Mouse (Mus musculus) cerebellum, adult 2 months (tissue): Measurements from ENCODE around the gene Cchcr1. TPM values are rescaled to one million over a fixed set of nuclear protein-coding genes. Genes with fewer than 3 reads are reported as not detected.

Experiments
- DNase-seq, 2 experiments: peaks; one replicate each; pipeline ENCODE4 v3.0.0; 2021
- H3K27ac ChIP-seq: fragments of 200-500 bp; 2 replicates; pipeline ENCODE4 v1.5.1; 2012; ENCODE audit warnings: low read length, control low read depth, inconsistent platforms; ENCODE audit not compliant: insufficient read depth
- H3K27me3 ChIP-seq: fragments of 200-500 bp; 2 replicates; pipeline ENCODE4 v1.6.1; 2012; ENCODE audit warnings: inconsistent platforms, mild to moderate bottlenecking, low read length, moderate library complexity; ENCODE audit not compliant: control insufficient read depth, insufficient read depth
- H3K4me1 ChIP-seq: fragments of 200-500 bp; 2 replicates; pipeline ENCODE4 v1.6.1; 2011; ENCODE audit warnings: low read length; ENCODE audit not compliant: control insufficient read depth, insufficient read depth
- H3K4me3 ChIP-seq: fragments of 200-500 bp; replicated peaks from 2 replicates; pipeline ENCODE3; 2011; ENCODE audit warnings: mild to moderate bottlenecking, low read depth, low read length, control low read depth; ENCODE audit not compliant: insufficient read depth
- CTCF ChIP-seq: fragments of 200-500 bp; IDR thresholded peaks from 2 replicates; pipeline ENCODE4 v1.5.1; 2011; ENCODE audit warnings: low read depth, mild to moderate bottlenecking, control low read depth, low read length, moderate library complexity, borderline replicate concordance; ENCODE audit not compliant: insufficient read depth
- POLR2A ChIP-seq: fragments of 200-500 bp; IDR thresholded peaks from 2 replicates; pipeline ENCODE4 v1.6.1; 2011; ENCODE audit warnings: low read length, control low read depth, borderline replicate concordance; ENCODE audit not compliant: insufficient read depth
- WGBS: fragments of 180-500 bp; shearing (Covaris S2); methylation state at CpG from one replicate; pipeline ENCODE4 v1.1.7; 2018; 5-methylcytosine and 5-hydroxymethylcytosine counted together
- polyA plus RNA-seq: library from polyadenylated mRNA; depleted of rRNA; stranded (reverse); fragments of >200 nt; gene quantifications from 2 replicates; pipeline ENCODE4 v1.2.3, GENCODE M21; 2012; rRNA removed

The Cchcr1 gene
- polyA plus RNA-seq, 1 experiment: 9.6 TPM

DNA sequence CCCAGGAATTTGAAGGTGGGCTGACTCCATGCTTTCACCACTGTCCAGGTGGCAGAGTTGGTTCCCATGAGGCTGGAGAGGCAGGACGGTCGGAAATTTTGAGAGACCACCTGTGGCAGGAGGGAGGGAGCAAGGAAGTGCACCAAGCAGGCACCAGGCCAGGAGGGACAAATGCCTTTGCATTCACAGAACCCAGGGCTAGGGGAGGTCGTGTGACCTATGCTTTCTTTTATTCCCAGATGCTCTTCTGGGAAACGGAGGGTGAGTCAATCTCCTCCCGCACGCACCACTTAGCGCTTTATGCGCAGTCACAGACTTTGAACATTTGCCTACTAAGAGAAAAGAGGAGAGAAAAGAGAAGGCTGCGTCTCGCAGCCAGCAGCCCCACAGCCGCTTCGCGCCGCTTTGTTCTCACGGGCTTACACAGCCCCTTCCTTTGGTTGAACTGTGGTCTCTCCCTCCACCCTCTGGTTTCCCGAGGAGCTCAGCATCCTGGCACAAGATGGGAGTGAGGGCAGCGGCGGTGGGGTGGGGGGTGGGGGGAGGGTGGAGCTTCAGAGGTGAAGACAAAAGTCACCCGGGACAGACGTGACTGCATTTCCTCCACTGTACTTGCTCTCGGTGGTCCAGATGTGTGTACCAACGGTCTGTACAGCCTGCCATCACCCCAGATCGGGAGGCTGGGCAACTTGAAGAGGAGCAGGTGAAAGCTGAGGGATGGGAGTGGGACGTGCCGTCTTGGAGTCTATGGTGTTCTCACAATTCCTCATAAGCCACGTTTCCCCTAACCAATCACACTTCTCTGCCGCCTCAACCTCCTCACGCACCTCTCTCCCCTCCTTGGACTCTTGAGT is 52.4 kb downstream of the Cchcr1 start:
- H3K27me3 ChIP-seq: no peaks in the 10 kb centered on the region
- no peaks in the 10 kb centered on the region for H3K4me1 ChIP-seq
- no peak overlapping the region for H3K27ac ChIP-seq
- TF ChIP-seq CTCF: no peak
- TF ChIP-seq POLR2A: no peak
- no peak for DNase-seq
- 8% methylated on average over 28 of the region's 28 CpGs for WGBS
- H3K4me3 ChIP-seq: no peak overlapping the region

DNA sequence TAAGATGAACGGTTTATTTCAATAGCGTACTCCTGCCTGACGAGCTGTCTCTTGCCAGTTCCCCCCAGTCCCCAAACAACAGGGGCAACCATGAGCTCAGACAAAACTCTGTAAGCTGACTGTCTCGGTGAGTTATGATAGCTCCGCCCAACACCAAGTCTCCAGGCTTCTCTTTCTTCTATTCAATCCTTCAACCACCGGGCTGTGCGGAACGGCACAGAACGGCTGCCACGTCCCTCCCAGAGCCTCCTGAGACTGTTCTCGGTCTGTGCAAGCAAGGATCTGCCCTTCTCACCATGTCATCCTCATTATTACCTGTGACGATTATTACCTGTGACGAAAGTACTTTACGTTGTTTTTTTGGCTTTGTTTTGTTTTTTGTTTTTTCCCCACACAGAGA is 53.9 kb downstream of the Cchcr1 start:
- Histone ChIP-seq H3K4me3 (no peak overlapping the region), H3K4me1 (no peaks in the 10 kb centered on the region), H3K27ac (no peak overlapping the region), H3K27me3 (no peaks in the 10 kb centered on the region)
- DNase-seq: no peak
- WGBS: 66% methylated on average over 14 of the region's 14 CpGs
- TF ChIP-seq CTCF (no peak), POLR2A (no peak)

DNA sequence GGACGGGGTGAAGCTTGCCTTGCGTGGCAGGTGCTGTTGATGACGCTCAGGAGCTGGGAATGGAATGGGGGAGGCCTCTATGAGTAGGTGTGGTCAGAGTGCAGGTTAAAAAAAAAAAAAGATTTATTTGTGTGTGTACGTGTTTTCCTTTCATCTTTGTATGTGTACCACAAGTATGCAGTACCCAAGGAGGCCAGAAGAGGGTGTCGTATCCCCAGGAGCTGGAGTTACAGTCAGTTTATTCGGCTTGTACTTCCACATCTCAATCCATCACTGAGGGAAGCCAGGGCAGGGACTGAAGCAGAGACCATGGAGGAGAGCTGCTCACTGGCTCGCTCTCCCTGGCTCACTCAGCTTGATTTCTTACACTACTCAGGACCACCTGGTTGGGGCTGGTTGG is 54.6 kb downstream of the Cchcr1 start:
- TF ChIP-seq POLR2A (no peak), CTCF (no peak)
- Histone ChIP-seq H3K4me1 (no peaks in the 10 kb centered on the region), H3K27ac (no peak overlapping the region), H3K27me3 (no peaks in the 10 kb centered on the region), H3K4me3 (no peak overlapping the region)
- 97% methylated on average over 7 of the region's 7 CpGs for WGBS
- no peak for DNase-seq

DNA sequence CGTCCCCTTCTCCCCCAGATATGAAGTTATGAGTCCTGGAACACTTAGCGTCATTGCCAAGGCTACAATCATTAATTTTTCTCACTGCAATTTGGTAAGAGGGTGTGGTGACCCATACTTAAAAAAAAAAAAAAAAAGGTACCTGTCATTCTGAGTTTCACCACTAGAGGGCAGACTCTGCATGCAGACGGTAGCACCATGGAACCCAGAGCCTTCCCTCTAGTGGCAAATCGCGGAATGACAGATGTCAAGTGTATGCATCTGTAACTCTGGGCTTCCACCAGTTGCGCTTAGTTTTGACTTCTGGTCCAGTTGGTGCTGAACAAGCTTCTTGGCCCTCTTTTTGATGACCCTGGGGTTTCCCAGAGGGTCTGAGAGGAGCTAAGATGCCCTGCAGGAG is 61.3 kb downstream of the Cchcr1 start:
- Histone ChIP-seq H3K4me3 (no peak overlapping the region), H3K27me3 (no peaks in the 10 kb centered on the region), H3K27ac (no peak overlapping the region), H3K4me1 (no peaks in the 10 kb centered on the region)
- TF ChIP-seq POLR2A (no peak), CTCF (peak; percentile 96)
- DNase-seq: peak; percentile 57 to 69
- 20% methylated on average over 6 of the region's 6 CpGs for WGBS

Other genes with a start within 250 kb of the Cchcr1 start
- gene H2-Q1, start 196.7 kb upstream of the Cchcr1 start, polyA plus RNA-seq: 0.26 and 0.92 TPM in 2 replicates
- gene H2-Q2, start 174.9 kb upstream of the Cchcr1 start, polyA plus RNA-seq: 1.4 and 1.5 TPM in 2 replicates
- 5.1 and 7.0 TPM in 2 replicates for gene H2-Q4, start 137.5 kb upstream of the Cchcr1 start, polyA plus RNA-seq
- 0.90 and 1.4 TPM in 2 replicates for gene H2-Q6, start 92.2 kb upstream of the Cchcr1 start, polyA plus RNA-seq
- gene H2-Q7, start 77.9 kb upstream of the Cchcr1 start, polyA plus RNA-seq: 1.9 and 2.6 TPM in 2 replicates
- gene H2-Q10, start 47.0 kb upstream of the Cchcr1 start, polyA plus RNA-seq: 0.06 and 0.11 TPM in 2 replicates
- gene Pou5f1, start 11.1 kb upstream of the Cchcr1 start, polyA plus RNA-seq: not detected in 2 replicates
- 5.7 and 6.7 TPM in 2 replicates for gene Tcf19, start 276 bp upstream of the Cchcr1 start, polyA plus RNA-seq
- gene Psors1c2, start 16.1 kb downstream of the Cchcr1 start, polyA plus RNA-seq: not detected in 2 replicates
- 0.05 and 0.16 TPM in 2 replicates for gene Cdsn, start 35.0 kb downstream of the Cchcr1 start, polyA plus RNA-seq
- not detected in 2 replicates for gene 2300002M23Rik, start 50.4 kb downstream of the Cchcr1 start, polyA plus RNA-seq
- not detected in 2 replicates for gene Sfta2, start 84.4 kb downstream of the Cchcr1 start, polyA plus RNA-seq
- gene Gm9573, start 109.5 kb downstream of the Cchcr1 start, polyA plus RNA-seq: not detected in 2 replicates
- not detected in 2 replicates for gene Mucl3, start 126.6 kb downstream of the Cchcr1 start, polyA plus RNA-seq
- 35.5 and 35.9 TPM in 2 replicates for gene Vars2, start 150.5 kb downstream of the Cchcr1 start, polyA plus RNA-seq
- 30.7 and 34.8 TPM in 2 replicates for gene Gtf2h4, start 156.6 kb downstream of the Cchcr1 start, polyA plus RNA-seq
- 76.7 and 76.9 TPM in 2 replicates for gene Ddr1, start 187.5 kb downstream of the Cchcr1 start, polyA plus RNA-seq